Mouse (Mus musculus): ENCODE data around the gene Ndufa7.
A peak's percentile ranks its signal among the peaks of the same experiment; 100 is the strongest.
"Not testable (repeated sequence)": the region's sequence is repeated elsewhere in the genome, so short reads cannot be mapped to it uniquely, and the experiment has no call there.

Ndufa7 gene

GRCm38 (mm10) chr17:33812475-33812874, 11.9 kb upstream of the Ndufa7 start:
- DNase-seq: no peak

GRCm38 (mm10) chr17:33812990-33813389, 11.4 kb upstream of the Ndufa7 start:
- no peak for DNase-seq

GRCm38 (mm10) chr17:33815399-33815798, 9.0 kb upstream of the Ndufa7 start:
- no peak for DNase-seq

GRCm38 (mm10) chr17:33816612-33817011, 7.8 kb upstream of the Ndufa7 start:
- DNase-seq: no peak

- DNase-seq: peak; percentile 86
These were observed 7.0 kb upstream of the Ndufa7 start for GRCm38 (mm10) chr17:33817184-33817968.

GRCm38 (mm10) chr17:33817969-33818643, 6.3 kb upstream of the Ndufa7 start:
- no peak for DNase-seq

GRCm38 (mm10) chr17:33822436-33822959, 1.9 kb upstream of the Ndufa7 start:
- DNase-seq: no peak

- not testable (repeated sequence) for DNase-seq
These were observed 1.2 kb upstream of the Ndufa7 start for GRCm38 (mm10) chr17:33823171-33823570.

- not testable (repeated sequence) for DNase-seq
These were observed 592 bp downstream of the Ndufa7 start for GRCm38 (mm10) chr17:33824997-33825330.

GRCm38 (mm10) chr17:33825462-33825861, 1.1 kb downstream of the Ndufa7 start:
- DNase-seq: no peak

- peak; percentile 73 for DNase-seq
These were observed 2.5 kb downstream of the Ndufa7 start for GRCm38 (mm10) chr17:33826850-33827249.

- peak; percentile 53 for DNase-seq
These were observed 4.5 kb downstream of the Ndufa7 start for GRCm38 (mm10) chr17:33828892-33829291.

GRCm38 (mm10) chr17:33829561-33829960, 5.2 kb downstream of the Ndufa7 start:
- DNase-seq: no peak

- peak; percentile 93 for DNase-seq
These were observed 18.8 kb downstream of the Ndufa7 start, which contains the start of gene Cd320 for GRCm38 (mm10) chr17:33842966-33843795. Gene Cd320 (plus strand): TSS chr17:33843091.

- no peak for DNase-seq
These were observed 19.8 kb downstream of the Ndufa7 start for GRCm38 (mm10) chr17:33844196-33844595.

- DNase-seq: no peak
These were observed 23.8 kb downstream of the Ndufa7 start for GRCm38 (mm10) chr17:33848139-33848538.

GRCm38 (mm10) chr17:33851331-33851730, 27.0 kb downstream of the Ndufa7 start:
- DNase-seq: no peak

- DNase-seq: no peak
These were observed 33.4 kb downstream of the Ndufa7 start for GRCm38 (mm10) chr17:33857816-33858215.

- DNase-seq: no peak
These were observed 41.1 kb downstream of the Ndufa7 start for GRCm38 (mm10) chr17:33865330-33866030.

GRCm38 (mm10) chr17:33873537-33873936, 49.2 kb downstream of the Ndufa7 start, which contains the start of gene Gm7029:
Gene Gm7029 (plus strand): TSS chr17:33873837.
- DNase-seq: not testable (repeated sequence)

- DNase-seq: no peak
These were observed 50.0 kb downstream of the Ndufa7 start for GRCm38 (mm10) chr17:33874411-33874810.

GRCm38 (mm10) chr17:33875797-33876196, 51.4 kb downstream of the Ndufa7 start:
- not testable (repeated sequence) for DNase-seq
